Mouse (Mus musculus) ovary, postnatal 14 days (tissue): ENCODE data around the gene Polr2i.

Source experiments
- DNase-seq: peaks from one replicate; pipeline ENCODE4 v3.0.0; 2022; ENCODE audit warnings: low spot score

Polr2i gene

GRCm38 (mm10) chr7:30265935-30266334 is 34.2 kb downstream of the Polr2i start:
- no peak for DNase-seq

GRCm38 (mm10) chr7:30266780-30267179 is 35.0 kb downstream of the Polr2i start:
- DNase-seq, result no peak

- no peak for DNase-seq
Measured at GRCm38 (mm10) chr7:30269641-30270040, 37.9 kb downstream of the Polr2i start.

- no peak for DNase-seq
Measured at GRCm38 (mm10) chr7:30274383-30274782, 42.6 kb downstream of the Polr2i start.

GRCm38 (mm10) chr7:30278911-30279310 is 47.2 kb downstream of the Polr2i start:
- no peak for DNase-seq

- no peak for DNase-seq
Measured at GRCm38 (mm10) chr7:30279536-30279935, 47.8 kb downstream of the Polr2i start.

GRCm38 (mm10) chr7:30279951-30280669 is 48.4 kb downstream of the Polr2i start, which contains the start of the genes Thap8 and Wdr62:
Gene Thap8 (plus strand): TSS chr7:30280094.
Gene Wdr62 (minus strand): TSS chr7:30280419.
- peak; percentile 90 for DNase-seq

GRCm38 (mm10) chr7:30280670-30281138 is 49.0 kb downstream of the Polr2i start:
- peak; percentile 79 for DNase-seq

GRCm38 (mm10) chr7:30281522-30281921 is 49.8 kb downstream of the Polr2i start:
- DNase-seq, result no peak

GRCm38 (mm10) chr7:30282740-30283139 is 51.0 kb downstream of the Polr2i start:
- no peak for DNase-seq
